Mouse (Mus musculus) liver, embryonic 11.5 days (tissue): ENCODE results near the gene Naa40. TPM values are rescaled to one million over a fixed set of nuclear protein-coding genes. Genes with fewer than 3 reads are reported as not detected.

ENCODE experiments used
- ATAC-seq: fragments of 200-750 bp; cut with Nextera tagmentation; replicated peaks from 2 replicates; pipeline ENCODE4 v1.8.0; 2017; ENCODE audit warnings: moderate number of reproducible peaks, mild to moderate bottlenecking, moderate TSS enrichment, moderate library complexity; ENCODE audit not compliant: low FRiP score
- DNase-seq: peaks from one replicate; pipeline ENCODE4 v3.0.0-alpha.2; 2017; ENCODE audit warnings: low spot score
- H3K27ac ChIP-seq: fragments of 300-500 bp; sonication (generic); 2 replicates; pipeline ENCODE4 v1.5.1; 2014; ENCODE audit warnings: mild to moderate bottlenecking, low read depth, low read length, control low read depth
- H3K27me3 ChIP-seq: fragments of 300-500 bp; sonication (generic); replicated peaks from 2 replicates; pipeline ENCODE4 v1.6.1; 2014; ENCODE audit warnings: low read length, mixed read lengths; ENCODE audit not compliant: control insufficient read depth, insufficient read depth
- H3K36me3 ChIP-seq: fragments of 300-500 bp; sonication (generic); 2 replicates; pipeline ENCODE4 v1.6.1; 2014; ENCODE audit warnings: mild to moderate bottlenecking, low read length, moderate library complexity, mixed read lengths; ENCODE audit not compliant: control insufficient read depth, insufficient read depth
- H3K4me1 ChIP-seq: fragments of 300-500 bp; sonication (generic); replicated peaks from 2 replicates; pipeline ENCODE4 v1.6.1; 2014; ENCODE audit warnings: low read length, mixed read lengths; ENCODE audit not compliant: control insufficient read depth, insufficient read depth
- H3K4me2 ChIP-seq: fragments of 300-500 bp; sonication (generic); 2 replicates; pipeline ENCODE4 v1.6.1; 2014; ENCODE audit warnings: mild to moderate bottlenecking, control low read depth, moderate library complexity
- H3K4me3 ChIP-seq: fragments of 300-500 bp; sonication (generic); 2 replicates; pipeline ENCODE4 v1.5.1; 2014; ENCODE audit warnings: low read depth, low read length, control low read depth
- H3K9ac ChIP-seq: fragments of 300-500 bp; sonication (generic); 2 replicates; pipeline ENCODE4 v1.6.1; 2014; ENCODE audit warnings: low read depth, low read length, control low read depth
- H3K9me3 ChIP-seq: fragments of 300-500 bp; sonication (generic); 2 replicates; pipeline ENCODE4 v1.6.1; 2016; ENCODE audit warnings: low read length, inconsistent platforms, mixed read lengths; ENCODE audit not compliant: control insufficient read depth
- WGBS: fragments of 180-500 bp; shearing (Covaris S2); extraction: QIAGEN DNeasy Blood & Tissue Kit; methylation state at CpG from one replicate; pipeline ENCODE4 v1.1.7; 2014; 5-methylcytosine and 5-hydroxymethylcytosine counted together
- polyA plus RNA-seq: library from polyadenylated mRNA; unstranded; fragments of >200 nt; fragmentation: Nextera tagmentation; extraction: Ambion mirVana; gene quantifications from 2 replicates; pipeline ENCODE4 v1.2.1, GENCODE M21; 2014

The Naa40 gene
- polyA plus RNA-seq, 1 experiment from 2014 or later: 70.7 TPM

- WGBS: 71% methylated on average over 7 of the region's 7 CpGs
- H3K4me2 ChIP-seq: no peak overlapping the region
- H3K27me3 ChIP-seq: no peaks in the 10 kb centered on the region
- H3K9ac ChIP-seq: no peak overlapping the region
- H3K4me3 ChIP-seq: no peak overlapping the region
- H3K9me3 ChIP-seq: no peaks in the 10 kb centered on the region
- DNase-seq (no peak), ATAC-seq (no peak)
- H3K27ac ChIP-seq: no peak overlapping the region
- H3K36me3 ChIP-seq: peaks cover 48% of the 10 kb centered on the region
- H3K4me1 ChIP-seq: 0 out of 2 replicates have a peak, but pooled peaks cover 3% of the 10 kb centered on the region
These were observed 35.2 kb upstream of the Naa40 start for GRCm38 (mm10) chr19:7276053-7276659.

GRCm38 (mm10) chr19:7275131-7275789 is 34.3 kb upstream of the Naa40 start:
- ATAC-seq (no peak), DNase-seq (no peak)
- H3K4me2 ChIP-seq: no peak overlapping the region
- no peak overlapping the region for H3K9ac ChIP-seq
- H3K36me3 ChIP-seq: peaks cover 45% of the 10 kb centered on the region
- no peaks in the 10 kb centered on the region for H3K9me3 ChIP-seq
- H3K4me1 ChIP-seq: 0 out of 2 replicates have a peak, but pooled peaks cover 3% of the 10 kb centered on the region
- WGBS: 67% methylated on average over 7 of the region's 7 CpGs
- no peak overlapping the region for H3K27ac ChIP-seq
- H3K4me3 ChIP-seq: no peak overlapping the region
- H3K27me3 ChIP-seq: no peaks in the 10 kb centered on the region

GRCm38 (mm10) chr19:7274326-7274990 is 33.5 kb upstream of the Naa40 start:
- H3K36me3 ChIP-seq: peaks cover 45% of the 10 kb centered on the region
- 78% methylated on average over 13 of the region's 13 CpGs for WGBS
- no peak overlapping the region for H3K4me3 ChIP-seq
- ATAC-seq (no peak), DNase-seq (no peak)
- peaks cover 9% of the 10 kb centered on the region for H3K4me1 ChIP-seq
- no peaks in the 10 kb centered on the region for H3K27me3 ChIP-seq
- no peak overlapping the region for H3K27ac ChIP-seq
- H3K4me2 ChIP-seq: no peak overlapping the region
- H3K9ac ChIP-seq: no peak overlapping the region
- no peaks in the 10 kb centered on the region for H3K9me3 ChIP-seq

GRCm38 (mm10) chr19:7273486-7273885 is 32.5 kb upstream of the Naa40 start:
- Histone ChIP-seq H3K36me3 (peaks cover 40% of the 10 kb centered on the region), H3K4me1 (peaks cover 10% of the 10 kb centered on the region), H3K4me3 (no peak overlapping the region), H3K27ac (no peak overlapping the region), H3K9me3 (no peaks in the 10 kb centered on the region), H3K4me2 (no peak overlapping the region), H3K9ac (no peak overlapping the region), H3K27me3 (no peaks in the 10 kb centered on the region)
- ATAC-seq (no peak), DNase-seq (no peak)
- 86% methylated on average over 4 of the region's 4 CpGs for WGBS

- 0 out of 2 replicates have a peak, but pooled peaks have one; percentile 5 for ATAC-seq
- 9% methylated on average over 11 of the region's 11 CpGs for WGBS
- H3K4me3 ChIP-seq: peak overlapping the region; percentile 61
- H3K4me1 ChIP-seq: peaks cover 38% of the 10 kb centered on the region
- H3K36me3 ChIP-seq: peaks cover 19% of the 10 kb centered on the region
- H3K9ac ChIP-seq: peak overlapping the region; percentile 71
- H3K27ac ChIP-seq: no peak overlapping the region; the same call in 1 of the 2 replicates
- peak overlapping the region; percentile 80 for H3K4me2 ChIP-seq
- H3K27me3 ChIP-seq: no peaks in the 10 kb centered on the region
- no peak for DNase-seq
- H3K9me3 ChIP-seq: no peaks in the 10 kb centered on the region
These were observed 28.5 kb upstream of the Naa40 start for GRCm38 (mm10) chr19:7269290-7270044.

- ATAC-seq (peak; percentile 64), DNase-seq (peak; percentile 88)
- WGBS: under 1% methylated on average over 30 of the region's 30 CpGs
- no peaks in the 10 kb centered on the region for H3K27me3 ChIP-seq
- H3K4me2 ChIP-seq: peak overlapping the region; percentile 80
- peaks cover 15% of the 10 kb centered on the region for H3K36me3 ChIP-seq
- no peaks in the 10 kb centered on the region for H3K9me3 ChIP-seq
- peak overlapping the region; percentile 86 for H3K27ac ChIP-seq
- H3K4me3 ChIP-seq: peak overlapping the region; percentile 61
- peaks cover 40% of the 10 kb centered on the region for H3K4me1 ChIP-seq
- H3K9ac ChIP-seq: peak overlapping the region; percentile 71
These were observed 27.7 kb upstream of the Naa40 start for GRCm38 (mm10) chr19:7268722-7269090.

- H3K27ac ChIP-seq: peak overlapping the region; percentile 86
- H3K36me3 ChIP-seq: peaks cover 10% of the 10 kb centered on the region
- WGBS: 1% methylated on average over 77 of the region's 97 CpGs
- H3K4me3 ChIP-seq: peak overlapping the region; percentile 61
- H3K4me2 ChIP-seq: peak overlapping the region; percentile 80
- DNase-seq (peak; percentile 86), ATAC-seq (peak; percentile 68)
- peak overlapping the region; percentile 71 for H3K9ac ChIP-seq
- no peaks in the 10 kb centered on the region for H3K9me3 ChIP-seq
- peaks cover 40% of the 10 kb centered on the region for H3K4me1 ChIP-seq
- no peaks in the 10 kb centered on the region for H3K27me3 ChIP-seq
These were observed 27.1 kb upstream of the Naa40 start for GRCm38 (mm10) chr19:7267781-7268721.
